Mouse (Mus musculus) G1E (cell line): ENCODE data around the gene Mnd1. TPM values are rescaled to one million over a fixed set of nuclear protein-coding genes. Genes with fewer than 3 reads are reported as not detected.

Source experiments
- ATAC-seq: 2 replicates; pipeline ENCODE4 v1.8.0; 2016; ENCODE audit warnings: mild to moderate bottlenecking; ENCODE audit not compliant: insufficient number of reproducible peaks, poor library complexity, low FRiP score, severe bottlenecking; ENCODE audit errors: extremely low read depth
- DNase-seq: peaks from one replicate; pipeline ENCODE4 v3.0.0; 2012; ENCODE audit warnings: low spot score
- H3K27me3 ChIP-seq: 2 replicates; pipeline ENCODE4 v1.6.1; 2012; ENCODE audit warnings: mild to moderate bottlenecking, low read length, inconsistent platforms; ENCODE audit not compliant: insufficient read depth
- H3K36me3 ChIP-seq: replicated peaks from 2 replicates; pipeline ENCODE3; 2012; ENCODE audit warnings: mild to moderate bottlenecking, inconsistent platforms
- H3K4me1 ChIP-seq: 2 replicates; pipeline ENCODE4 v1.6.1; 2012; ENCODE audit warnings: low read depth, low read length, inconsistent platforms, mixed read lengths; ENCODE audit not compliant: insufficient read depth
- H3K4me3 ChIP-seq: 2 replicates; pipeline ENCODE4 v1.5.1; 2012; ENCODE audit warnings: low read depth, mild to moderate bottlenecking, inconsistent platforms, low read length, moderate library complexity, mixed read lengths
- H3K9me3 ChIP-seq: replicated peaks from 2 replicates; pipeline ENCODE4 v1.6.1; 2012; ENCODE audit warnings: inconsistent platforms
- CTCF ChIP-seq: IDR thresholded peaks from 2 replicates; pipeline ENCODE4 v1.5.1; 2012; ENCODE audit warnings: low read depth, low read length, inconsistent platforms, mixed read lengths
- GATA1 ChIP-seq: IDR thresholded peaks from 2 replicates; pipeline ENCODE4 v1.6.1; 2012; ENCODE audit warnings: borderline replicate concordance, low read length, inconsistent platforms, mixed read lengths
- GATA2 ChIP-seq: IDR thresholded peaks from 2 replicates; pipeline ENCODE4 v1.6.1; 2012; ENCODE audit warnings: low read depth, low read length, inconsistent platforms, borderline replicate concordance
- POLR2AphosphoS5 ChIP-seq: IDR thresholded peaks from 2 replicates; pipeline ENCODE4 v1.6.1; 2012; ENCODE audit warnings: low read depth, low read length, inconsistent platforms; ENCODE audit not compliant: insufficient replicate concordance
- TAL1 ChIP-seq: conservative IDR thresholded peaks from 2 replicates; pipeline ENCODE4 v1.6.1; 2012; ENCODE audit warnings: low read depth, low read length, inconsistent platforms, mixed read lengths
- polyA plus RNA-seq: library from polyadenylated mRNA; stranded (reverse); fragments of >175 nt; gene quantifications from 2 replicates; pipeline ENCODE4 v1.2.3, GENCODE M21; 2012
- total RNA-seq, 2 experiments: library from RNA; stranded (forward) in 1 of 2; stranded (reverse) in 1 of 2; fragments of 200-1000 nt in 1 of 2; fragments of >200 nt in 1 of 2; fragmentation: Nextera tagmentation in 1 of 2; gene quantifications; 2 replicates each; pipeline ENCODE4 v1.2.3; 2014 to 2017

Gene Mnd1
- total and polyA plus RNA-seq, 3 experiments: 1.8 to 23.5 (median 6.1) TPM

DNA sequence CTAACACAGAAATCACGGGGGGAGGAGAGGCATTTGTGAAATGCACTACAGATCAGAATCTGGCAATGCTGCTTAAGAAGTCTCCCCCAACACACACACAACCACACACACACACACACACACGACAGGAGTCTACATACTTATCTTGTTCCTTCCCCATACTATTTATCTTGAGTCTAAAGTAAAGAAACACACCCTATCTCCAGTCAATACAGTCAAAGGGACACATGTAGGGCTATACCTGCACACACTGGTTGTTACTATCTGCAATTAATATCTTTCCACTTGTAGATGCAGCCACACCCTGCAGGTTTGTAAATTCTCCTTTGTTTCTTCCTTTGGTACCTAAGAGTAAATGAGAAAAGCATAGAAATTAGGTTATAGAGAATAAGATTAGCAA lies 22.2 kb upstream of the Mnd1 start:
- DNase-seq: no peak
- Histone ChIP-seq H3K4me3 (no peak overlapping the region), H3K27me3 (peaks cover 10% of the 10 kb centered on the region), H3K4me1 (no peaks in the 10 kb centered on the region), H3K9me3 (no peaks in the 10 kb centered on the region), H3K36me3 (no peaks in the 10 kb centered on the region)
- no peak for TF ChIP-seq GATA2
- no peak for TF ChIP-seq POLR2AphosphoS5
- TF ChIP-seq TAL1: no peak
- no peak for ATAC-seq

DNA sequence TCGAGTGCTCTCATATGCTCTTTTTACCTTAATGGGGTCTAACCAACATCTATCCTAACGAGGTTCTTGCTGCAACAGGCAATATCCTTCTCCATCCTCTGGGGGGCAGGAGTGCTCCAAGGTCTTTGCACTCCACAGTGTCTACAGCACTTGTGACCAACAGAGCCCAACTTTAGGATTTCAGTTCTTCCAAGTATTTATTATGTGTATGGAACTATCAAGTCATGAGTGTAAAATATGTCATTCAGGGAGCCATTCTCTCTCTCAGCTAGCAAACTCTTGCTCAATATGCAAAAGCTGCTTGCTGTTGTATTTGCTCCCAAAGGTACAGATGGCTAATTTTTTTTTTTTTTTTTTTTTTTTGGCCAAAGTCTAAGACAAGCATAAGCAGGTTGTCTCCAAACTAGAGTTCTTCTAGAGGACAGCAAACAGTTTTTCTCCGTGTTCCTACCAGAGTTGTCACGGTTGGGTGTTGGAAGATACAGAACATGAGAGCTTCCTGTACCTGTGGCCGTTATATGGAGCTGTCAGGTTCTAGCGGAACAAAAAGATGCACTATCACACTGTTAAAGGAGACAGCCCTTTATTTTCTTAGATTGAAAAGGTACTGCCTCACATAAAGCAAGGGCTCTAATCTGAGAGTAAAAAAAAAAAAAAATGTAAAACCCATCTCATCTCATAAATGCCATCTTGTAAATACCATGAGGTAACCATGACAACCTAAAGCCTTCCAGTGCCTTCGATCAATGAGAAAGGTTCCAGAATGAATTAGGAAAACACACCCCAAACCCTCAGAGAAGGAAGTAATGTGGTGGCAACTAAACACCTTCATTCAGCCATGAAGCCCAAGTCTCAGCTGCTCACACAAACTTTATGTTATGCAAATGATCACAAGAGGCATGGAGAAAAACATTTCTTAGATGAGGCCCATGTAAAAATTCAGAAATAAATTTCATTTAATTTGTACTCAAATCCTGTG lies 20.0 kb upstream of the Mnd1 start:
- DNase-seq (peak; percentile 44), ATAC-seq (no peak; the same call in 1 of the 2 replicates)

DNA sequence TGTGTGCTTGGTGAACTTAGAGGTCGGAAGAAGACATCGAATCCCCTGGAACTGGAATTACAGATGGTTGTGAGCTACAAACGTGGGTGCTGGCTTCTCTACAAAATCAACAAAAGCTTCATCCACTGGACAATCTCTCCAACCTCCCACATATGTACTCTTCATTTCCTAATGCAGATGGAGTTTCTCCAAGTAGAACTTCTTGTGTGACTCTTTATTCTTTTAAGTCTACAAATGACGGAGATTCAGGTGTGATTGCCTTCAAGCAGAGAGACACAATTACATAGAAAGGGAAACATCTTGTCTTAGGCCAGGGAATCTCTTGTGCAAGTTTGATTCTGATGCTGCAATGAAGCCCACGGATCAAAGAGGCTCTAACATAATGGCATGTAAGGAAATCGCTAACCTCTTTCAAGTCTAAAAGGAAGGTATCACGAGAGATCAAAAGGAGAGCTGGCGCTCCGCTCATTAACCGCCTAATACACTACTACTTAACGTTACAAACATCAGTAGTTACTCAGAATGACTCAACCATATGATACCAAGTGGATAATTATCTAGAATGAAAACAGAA lies 18.1 kb upstream of the Mnd1 start, which contains the start of gene Gm6525:
Gene Gm6525, plus strand, starts transcription at position 524 of the 574 bp plus-strand sequence.
- peaks cover 4% of the 10 kb centered on the region; the same call in 1 of the 2 replicates for H3K4me1 ChIP-seq
- DNase-seq: no peak
- H3K9me3 ChIP-seq: no peaks in the 10 kb centered on the region
- no peak for TF ChIP-seq CTCF
- TF ChIP-seq POLR2AphosphoS5: no peak
- no peak for TF ChIP-seq GATA1
- no peak for TF ChIP-seq GATA2
- no peak for TF ChIP-seq TAL1
- H3K36me3 ChIP-seq: no peaks in the 10 kb centered on the region
- peaks cover 17% of the 10 kb centered on the region for H3K27me3 ChIP-seq
- ATAC-seq: no peak
- H3K4me3 ChIP-seq: no peak within 1 kb of the TSS

More for the DNA sequence above, 20.0 kb upstream of the Mnd1 start:
- H3K36me3 ChIP-seq: no peaks in the 10 kb centered on the region
- H3K9me3 ChIP-seq: no peaks in the 10 kb centered on the region
- H3K4me1 ChIP-seq: 0 out of 2 replicates have a peak, but pooled peaks cover 4% of the 10 kb centered on the region
- H3K4me3 ChIP-seq: no peak overlapping the region
- TF ChIP-seq TAL1: no peak
- TF ChIP-seq GATA2: no peak
- peak; percentile 56 for TF ChIP-seq CTCF
- peaks cover 10% of the 10 kb centered on the region for H3K27me3 ChIP-seq

DNA sequence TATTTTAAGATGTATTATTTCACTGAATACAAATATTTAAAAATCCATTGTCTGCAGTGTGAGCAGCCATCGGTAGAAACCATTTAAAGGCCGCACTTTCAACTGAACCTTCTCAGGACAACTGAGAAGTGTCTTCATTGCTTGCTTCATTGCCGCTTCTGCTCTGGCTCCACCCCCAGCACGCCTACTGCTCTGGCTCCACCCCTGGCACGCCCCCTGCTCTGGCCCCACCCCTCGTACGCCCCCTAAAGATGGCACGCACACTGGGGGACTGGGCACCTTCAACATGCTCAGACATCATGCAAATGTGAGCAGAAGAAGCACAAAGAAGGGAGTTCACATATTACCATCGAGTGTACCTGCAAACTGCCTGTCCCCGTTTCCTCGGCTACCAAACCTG lies 16.8 kb upstream of the Mnd1 start:
- ATAC-seq: no peak

DNA sequence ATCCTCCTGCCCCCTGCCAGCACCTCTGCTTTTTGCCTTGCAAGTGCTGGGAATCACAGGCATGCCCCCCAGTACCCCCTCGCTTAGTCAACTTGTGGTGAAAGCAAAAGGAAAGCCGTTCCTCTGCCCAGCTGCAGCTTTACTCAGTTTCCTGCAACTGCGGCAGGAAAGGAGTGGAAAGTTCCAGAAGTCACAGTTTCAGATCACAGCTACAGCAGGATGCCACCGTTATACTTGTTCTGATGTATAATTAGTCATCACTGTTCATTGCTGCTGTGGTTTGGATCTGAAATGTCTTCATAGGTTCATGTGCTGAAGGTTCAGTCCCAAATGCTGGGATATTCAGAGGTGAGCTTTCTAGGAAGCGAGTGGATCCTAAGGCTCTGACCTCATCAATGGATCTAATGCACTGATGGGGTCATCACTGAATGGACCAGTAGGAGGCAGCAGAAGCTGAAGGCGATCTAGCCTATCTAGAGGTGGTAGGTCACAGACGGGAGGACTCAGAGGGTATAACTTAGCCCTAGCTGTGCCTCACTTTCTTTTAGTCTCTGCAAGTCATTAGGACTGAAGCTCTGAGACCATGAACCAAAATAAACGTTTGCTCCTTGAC lies 13.9 kb upstream of the Mnd1 start:
- Histone ChIP-seq H3K9me3 (no peaks in the 10 kb centered on the region), H3K36me3 (no peaks in the 10 kb centered on the region), H3K4me1 (peaks cover 4% of the 10 kb centered on the region; the same call in 1 of the 2 replicates), H3K4me3 (no peak overlapping the region), H3K27me3 (peaks cover 16% of the 10 kb centered on the region)
- ATAC-seq (no peak), DNase-seq (no peak)
- TF ChIP-seq CTCF (no peak), GATA1 (no peak), GATA2 (no peak), POLR2AphosphoS5 (no peak), TAL1 (no peak)

More for the DNA sequence above, 16.8 kb upstream of the Mnd1 start:
- DNase-seq: no peak
- Histone ChIP-seq H3K27me3 (peaks cover 13% of the 10 kb centered on the region), H3K36me3 (no peaks in the 10 kb centered on the region), H3K4me3 (no peak overlapping the region), H3K4me1 (peaks cover 4% of the 10 kb centered on the region; the same call in 1 of the 2 replicates), H3K9me3 (no peaks in the 10 kb centered on the region)
- TF ChIP-seq GATA1: no peak
- TF ChIP-seq TAL1: no peak
- no peak for TF ChIP-seq CTCF
- no peak for TF ChIP-seq GATA2
- no peak for TF ChIP-seq POLR2AphosphoS5

DNA sequence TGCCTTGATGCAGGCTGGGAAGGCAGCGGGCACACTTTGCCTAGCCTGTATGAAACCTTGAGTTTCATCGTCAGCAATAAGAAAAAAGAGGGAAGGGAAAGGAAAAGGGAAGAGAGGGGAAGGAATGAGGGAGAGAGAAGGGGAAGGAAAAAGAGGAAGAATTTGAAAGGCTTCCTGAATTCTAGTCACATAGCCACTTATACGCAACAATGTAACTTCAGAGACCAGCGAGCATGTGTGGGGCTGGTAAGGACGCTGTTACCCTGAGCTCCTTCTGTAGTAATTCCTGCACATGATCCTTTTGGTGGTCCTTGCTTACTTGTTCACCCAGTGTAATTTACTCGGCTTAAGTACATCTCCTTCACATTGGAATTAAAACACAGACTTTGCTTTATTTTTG lies 13.4 kb upstream of the Mnd1 start:
- Histone ChIP-seq H3K9me3 (no peaks in the 10 kb centered on the region), H3K36me3 (no peaks in the 10 kb centered on the region), H3K4me3 (no peak overlapping the region), H3K27me3 (peaks cover 16% of the 10 kb centered on the region), H3K4me1 (peaks cover 4% of the 10 kb centered on the region; the same call in 1 of the 2 replicates)
- no peak for DNase-seq
- no peak for TF ChIP-seq TAL1
- TF ChIP-seq GATA1: no peak
- no peak for TF ChIP-seq POLR2AphosphoS5
- no peak for TF ChIP-seq GATA2
- no peak for TF ChIP-seq CTCF
- no peak for ATAC-seq
